In genomic region chr7:80298754-80299153, GRCm38 (mm10) we compare ENCODE assay signal across 20 mouse cellular contexts.
DNase-seq lines count a peak whose midpoint lies in the region.
"Had no signal": no experiment of that assay in that cellular context is flagged by ENCODE, and none has a peak within 500 bp of the region (broad histone marks: within the 10 kb centered on the region; RNA-seq: fewer than 3 reads in every experiment).

No protein-coding gene starts in this region.

- DNase-seq in 3134 (ENCODE audit: extremely low read depth, insufficient read length, low spot score) (peak; percentile 70), 3T3-L1 (ENCODE audit: low read depth, low spot score) (peak; percentile 56)
- DNase-seq in Muller cell, postnatal 12 days (ENCODE audit: inconsistent ontology term): peak; percentile 47
- peak; percentile 57 for DNase-seq in induced T-regulatory cell, adult 2 months (ENCODE audit: low read depth)
- no peak for DNase-seq in natural killer cell, adult 2 months (ENCODE audit: low spot score in 2 of 2)
- DNase-seq in ovary, adult 18-20 months (ENCODE audit: low spot score): no peak
- DNase-seq: adrenal gland, postnatal 25 days; cerebellum, adult 2 months; cerebellum, postnatal 14 days; forebrain, postnatal 0 days; gastrocnemius, postnatal 14 days; heart, postnatal 36 days; kidney, adult 9 months; kidney, postnatal 10 days; layer of hippocampus, adult 9-11 months; lung, adult 18-20 months; lung, postnatal 4 days; right cerebral cortex, postnatal 4 days; thymus, adult 2 months; thymus, postnatal 4 days had no signal

Comparison
In these comparisons a context has a peak if more than half of its experiments do, and no peak if none do; other contexts are left out.
1. DNase-seq: peak in 3134 (single experiment), 3T3-L1 (single experiment), Muller cell, postnatal 12 days (single experiment) and induced T-regulatory cell, adult 2 months (single experiment); none in natural killer cell, adult 2 months (0 of 2) and ovary, adult 18-20 months (single experiment).